Mouse (Mus musculus): ENCODE measurements around the gene Gfral. TPM values are rescaled to one million over a fixed set of nuclear protein-coding genes. Genes with fewer than 3 reads are reported as not detected.

Gene Gfral
- not detected in 2 replicates for polyA plus RNA-seq (2015; fragmentation: Nextera tagmentation; extraction: Ambion mirVana)

DNA sequence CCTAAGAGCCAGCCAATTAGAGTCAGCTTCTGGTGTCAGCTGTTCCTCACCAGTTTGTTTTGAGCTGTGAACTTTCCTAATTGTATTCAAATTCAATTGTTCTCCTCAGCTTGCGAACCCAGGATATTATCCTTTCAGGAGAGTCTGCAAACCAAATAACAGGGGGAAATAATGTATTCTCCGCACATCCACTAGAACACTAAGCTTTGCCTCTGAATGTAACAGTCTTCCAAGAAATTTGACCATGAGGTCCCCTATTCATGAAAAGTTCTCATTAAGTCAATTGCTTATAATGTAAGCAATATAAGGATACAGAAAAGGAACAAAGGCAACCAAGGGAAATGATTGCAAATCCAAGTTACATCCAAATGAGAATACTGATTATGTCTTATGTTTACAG is at the start of gene Gfral:
Gene Gfral, minus strand, starts transcription at position 101 of the 400 bp plus-strand sequence.

Other genes with a start within 250 kb of the Gfral start
- 0.35 and 0.44 TPM in 2 replicates for gene Hmgcll1, start 198.8 kb downstream of the Gfral start, polyA plus RNA-seq (2015; fragmentation: Nextera tagmentation; extraction: Ambion mirVana)
- 0.06 and 0.11 TPM in 2 replicates for gene Hcrtr2, start 110.2 kb upstream of the Gfral start, polyA plus RNA-seq (2015; fragmentation: Nextera tagmentation; extraction: Ambion mirVana)